ENCODE assay signal across 10 mouse cellular contexts in genomic region chr2:168166750-168167460, GRCm38 (mm10). TPM values are rescaled to one million over a fixed set of nuclear protein-coding genes. Genes with fewer than 3 reads are reported as not detected.
DNase-seq lines count a peak whose midpoint lies in the region; ATAC-seq and TF ChIP-seq lines count a peak whose summit lies in the region.
"Had no signal": no experiment of that assay in that cellular context is flagged by ENCODE, and none has a peak within 500 bp of the region (broad histone marks: within the 10 kb centered on the region; RNA-seq: fewer than 3 reads in every experiment).

No protein-coding gene starts in this region.

- intact Hi-C loops in heart, adult 2 months (cut with DNase I) = no loop called here

- H3K27me3 ChIP-seq in heart, adult 2 months (ENCODE audit: control insufficient read depth, insufficient read depth, low read length) = no peaks in the 10 kb centered on the region
- no peaks in the 10 kb centered on the region for H3K27me3 ChIP-seq in stomach, embryonic 14.5 days (ENCODE audit: control insufficient read depth, insufficient read depth, low read length)
- H3K27me3 ChIP-seq: heart, embryonic 15.5 days had no signal

- no peak overlapping the region for H3K9ac ChIP-seq in heart, adult 2 months (ENCODE audit: low read depth, low read length)
- H3K9ac ChIP-seq in stomach, embryonic 14.5 days (replicated peaks; ENCODE audit: low read depth, low read length) = no peak overlapping the region
- H3K9ac ChIP-seq: heart, embryonic 15.5 days had no signal

- H3K36me3 ChIP-seq in heart, adult 2 months (ENCODE audit: control insufficient read depth, insufficient read depth, low read length) = no peaks in the 10 kb centered on the region
- H3K36me3 ChIP-seq in stomach, embryonic 14.5 days (ENCODE audit: control insufficient read depth, insufficient read depth, low read length) = no peaks in the 10 kb centered on the region
- H3K36me3 ChIP-seq: heart, embryonic 15.5 days had no signal

- no peaks in the 10 kb centered on the region for H3K4me1 ChIP-seq in heart, adult 2 months (ENCODE audit: control insufficient read depth, insufficient read depth, low read length)
- H3K4me1 ChIP-seq in stomach, embryonic 14.5 days (ENCODE audit: control insufficient read depth, insufficient read depth, low read length) = peaks cover 36% of the 10 kb centered on the region

- H3K79me2 ChIP-seq in heart, adult 2 months (replicated peaks; ENCODE audit: control insufficient read depth, insufficient read depth, low read length) = no peaks in the 10 kb centered on the region

- no peak for TF ChIP-seq CTCF in heart, adult 2 months (IDR thresholded peaks at IDR 0.05)

- H3K27ac ChIP-seq in heart, adult 2 months = no peak overlapping the region
- H3K27ac ChIP-seq in stomach, embryonic 14.5 days (ENCODE audit: low read length) = no peak overlapping the region
- H3K27ac ChIP-seq: heart, embryonic 15.5 days had no signal

- DNase-seq in heart, postnatal 4 days = peak; percentile 42
- DNase-seq in heart, adult 2 months = no peak
- DNase-seq in ZHBTc4 (ENCODE audit: low read depth, low spot score) = peak; percentile 81
- peak; percentile 68 to 79 for DNase-seq in kidney, postnatal 4 days
- no peak for DNase-seq in layer of hippocampus, adult 11-12 months (ENCODE audit: low spot score)
- DNase-seq in urinary bladder, adult 18-20 months (ENCODE audit: low spot score in 2 of 2) = no peak
- DNase-seq in thymus, postnatal 36 days = no peak
- DNase-seq: cerebellum, postnatal 25 days had no signal

- 59% methylated on average over 21 of the region's 21 CpGs for WGBS in heart, adult 2 months
- WGBS in stomach, embryonic 14.5 days = 36% methylated on average over 21 of the region's 21 CpGs

- no peak for TF ChIP-seq POLR2A in heart, adult 2 months (IDR thresholded peaks at IDR 0.05; ENCODE audit: insufficient read depth, low read depth, low read length)

- 0 out of 2 replicates have a peak overlapping the region, but pooled peaks have one; percentile 7 for H3K4me2 ChIP-seq in stomach, embryonic 14.5 days (replicated peaks; ENCODE audit: low read depth, low read length)
- H3K4me2 ChIP-seq: heart, embryonic 15.5 days had no signal

- TF ChIP-seq EP300 in heart, adult 2 months (IDR thresholded peaks at IDR 0.05; ENCODE audit: insufficient read depth, low read depth, low read length) = no peak

- ATAC-seq in stomach, embryonic 14.5 days (ENCODE audit: insufficient number of reproducible peaks, insufficient read depth, low FRiP score, low read depth) = no peak

- H3K4me3 ChIP-seq in heart, adult 2 months = no peak overlapping the region
- no peak overlapping the region for H3K4me3 ChIP-seq in stomach, embryonic 14.5 days (ENCODE audit: low read depth, low read length)
- H3K4me3 ChIP-seq: heart, embryonic 15.5 days had no signal

- H3K9me3 ChIP-seq in stomach, embryonic 14.5 days (ENCODE audit: control insufficient read depth, low read depth, low read length) = no peaks in the 10 kb centered on the region
- H3K9me3 ChIP-seq: heart, embryonic 15.5 days had no signal

RNA-seq across cellular contexts. Expression of gene Adnp, which starts 40.0 kb away (rescaled TPM):
- total RNA-seq in heart, postnatal 4 days (2021) = 10 to 100 TPM; 69.1 to 70.2 TPM
- 10 to 100 TPM; 29.6 to 30.7 TPM for total RNA-seq in heart, adult 2 months (2021)
- polyA plus RNA-seq in heart, adult 2 months (2012; rRNA removed) = 7.4 and 11.2 TPM in 2 replicates
- polyA plus RNA-seq in stomach, embryonic 14.5 days (2014; fragmentation: Nextera tagmentation; extraction: Ambion mirVana) = 4.1 and 4.9 TPM in 2 replicates

Comparison
In these comparisons a context has a peak if more than half of its experiments do, and no peak if none do; other contexts are left out.
1. DNase-seq: peak in heart, postnatal 4 days (single experiment), ZHBTc4 (single experiment) and kidney, postnatal 4 days (2 of 2); none in heart, adult 2 months (0 of 2), layer of hippocampus, adult 11-12 months (single experiment), urinary bladder, adult 18-20 months (0 of 2) and thymus, postnatal 36 days (0 of 2).